Mouse (Mus musculus): Measurements from ENCODE around the gene Zfp518b. TPM values are rescaled to one million over a fixed set of nuclear protein-coding genes. Genes with fewer than 3 reads are reported as not detected.

Zfp518b gene
- total and polyA plus RNA-seq, 2 experiments from 2014 or later: 4.0 to 10.2 TPM

- Histone ChIP-seq H3K4me1 (ENCODE audit: control insufficient read depth, insufficient read depth) (no peaks in the 10 kb centered on the region), H3K9ac (replicated peaks; ENCODE audit: low read depth, low read length) (no peak overlapping the region), H3K9me3 (replicated peaks; ENCODE audit: control insufficient read depth, low read length) (no peaks in the 10 kb centered on the region), H3K4me2 (ENCODE audit: low read depth, low read length) (no peak overlapping the region), H3K4me3 (ENCODE audit: low read depth, low read length) (no peak overlapping the region), H3K36me3 (replicated peaks; ENCODE audit: control insufficient read depth, insufficient read depth, low read length) (no peaks in the 10 kb centered on the region), H3K27me3 (ENCODE audit: control insufficient read depth, insufficient read depth, low read length) (no peaks in the 10 kb centered on the region), H3K27ac (ENCODE audit: low read depth) (no peak overlapping the region)
- 13% methylated on average over 2 of the region's 2 CpGs for WGBS
- ATAC-seq (ENCODE audit: insufficient read depth, low read depth) (no peak), DNase-seq (ENCODE audit: low spot score) (no peak)
- TF ChIP-seq EP300 (IDR thresholded peaks at IDR 0.05; ENCODE audit: low read depth) (no peak), CTCF (IDR thresholded peaks at IDR 0.05; ENCODE audit: low read depth) (no peak)
Measured at GRCm38 (mm10) chr5:38628023-38628422, 56.6 kb downstream of the Zfp518b start.

DNA sequence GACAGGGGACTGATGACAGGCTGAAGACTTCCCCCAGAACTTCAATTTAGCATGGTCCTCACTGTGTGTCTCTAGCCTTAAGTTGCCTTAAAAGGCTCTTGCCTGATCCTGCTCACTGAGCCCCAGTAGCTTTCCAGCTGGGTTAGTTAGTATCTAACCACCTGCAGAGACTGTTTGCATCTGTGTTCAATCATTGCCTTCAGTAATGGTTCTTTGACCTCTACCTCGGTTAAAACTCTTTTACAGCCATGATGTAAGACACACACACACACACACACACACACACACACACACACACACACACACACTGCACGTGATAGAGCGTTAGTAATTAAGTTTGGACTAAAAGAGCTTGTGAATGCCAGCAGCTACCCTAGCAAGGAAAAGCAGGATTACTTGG, 57.7 kb downstream of the Zfp518b start:
- Histone ChIP-seq H3K4me1 (ENCODE audit: control insufficient read depth, insufficient read depth) (no peaks in the 10 kb centered on the region), H3K27me3 (ENCODE audit: control insufficient read depth, insufficient read depth, low read length) (no peaks in the 10 kb centered on the region), H3K27ac (ENCODE audit: low read depth) (no peak overlapping the region), H3K4me3 (ENCODE audit: low read depth, low read length) (no peak overlapping the region), H3K36me3 (replicated peaks; ENCODE audit: control insufficient read depth, insufficient read depth, low read length) (no peaks in the 10 kb centered on the region), H3K4me2 (ENCODE audit: low read depth, low read length) (no peak overlapping the region), H3K9ac (replicated peaks; ENCODE audit: low read depth, low read length) (no peak overlapping the region), H3K9me3 (replicated peaks; ENCODE audit: control insufficient read depth, low read length) (no peaks in the 10 kb centered on the region)
- 59% methylated on average over 3 of the region's 3 CpGs for WGBS
- ATAC-seq (ENCODE audit: insufficient read depth, low read depth) (no peak), DNase-seq (ENCODE audit: low spot score) (no peak)
- TF ChIP-seq EP300 (IDR thresholded peaks at IDR 0.05; ENCODE audit: low read depth): no peak

GRCm38 (mm10) chr5:38620783-38621182, 63.8 kb downstream of the Zfp518b start:
- Histone ChIP-seq H3K9me3 (replicated peaks; ENCODE audit: control insufficient read depth, low read length) (no peaks in the 10 kb centered on the region), H3K9ac (replicated peaks; ENCODE audit: low read depth, low read length) (no peak overlapping the region), H3K36me3 (replicated peaks; ENCODE audit: control insufficient read depth, insufficient read depth, low read length) (no peaks in the 10 kb centered on the region), H3K4me3 (ENCODE audit: low read depth, low read length) (no peak overlapping the region), H3K27me3 (ENCODE audit: control insufficient read depth, insufficient read depth, low read length) (no peaks in the 10 kb centered on the region), H3K4me1 (ENCODE audit: control insufficient read depth, insufficient read depth) (no peaks in the 10 kb centered on the region), H3K27ac (ENCODE audit: low read depth) (no peak overlapping the region), H3K4me2 (ENCODE audit: low read depth, low read length) (no peak overlapping the region)
- TF ChIP-seq EP300 (IDR thresholded peaks at IDR 0.05; ENCODE audit: low read depth): no peak
- peak; percentile 53 for TF ChIP-seq CTCF (IDR thresholded peaks at IDR 0.05; ENCODE audit: low read depth)
- ATAC-seq (ENCODE audit: insufficient read depth, low read depth): no peak
- 10% methylated on average over 5 of the region's 5 CpGs for whole genome bisulfite sequencing
- peak; percentile 17 for DNase-seq (ENCODE audit: low spot score)

- no peak for DNase-seq (ENCODE audit: low spot score)
- no peak overlapping the region for H3K4me2 ChIP-seq (ENCODE audit: low read depth, low read length)
- WGBS: 44% methylated on average over 3 of the region's 3 CpGs
- H3K9ac ChIP-seq (replicated peaks; ENCODE audit: low read depth, low read length): no peak overlapping the region
- no peaks in the 10 kb centered on the region for H3K27me3 ChIP-seq (ENCODE audit: control insufficient read depth, insufficient read depth, low read length)
- no peak overlapping the region for H3K4me3 ChIP-seq (ENCODE audit: low read depth, low read length)
- no peak for ATAC-seq (ENCODE audit: insufficient read depth, low read depth)
- no peak overlapping the region for H3K27ac ChIP-seq (ENCODE audit: low read depth)
- no peaks in the 10 kb centered on the region for H3K4me1 ChIP-seq (ENCODE audit: control insufficient read depth, insufficient read depth)
- no peaks in the 10 kb centered on the region for H3K36me3 ChIP-seq (replicated peaks; ENCODE audit: control insufficient read depth, insufficient read depth, low read length)
- H3K9me3 ChIP-seq (replicated peaks; ENCODE audit: control insufficient read depth, low read length): no peaks in the 10 kb centered on the region
- TF ChIP-seq EP300 (IDR thresholded peaks at IDR 0.05; ENCODE audit: low read depth) (no peak), CTCF (IDR thresholded peaks at IDR 0.05; ENCODE audit: low read depth) (no peak)
Measured at GRCm38 (mm10) chr5:38618908-38619307, 65.7 kb downstream of the Zfp518b start.

Other genes with a start within 250 kb of the Zfp518b start
- 0.23 and 4.3 TPM in 2 replicates for gene Slc2a9, start 181.7 kb downstream of the Zfp518b start, total RNA-seq (2014; rRNA removed; ENCODE audit: low replicate concordance)
- 0.61 and 0.74 TPM in 2 replicates for gene Slc2a9, start 181.7 kb downstream of the Zfp518b start, polyA plus RNA-seq (2015; fragmentation: Nextera tagmentation; extraction: Ambion mirVana)
- 306 and 324 TPM in 2 replicates for gene Wdr1, start 121.6 kb downstream of the Zfp518b start, total RNA-seq (2014; rRNA removed; ENCODE audit: low replicate concordance)
- 145 and 171 TPM in 2 replicates for gene Wdr1, start 121.6 kb downstream of the Zfp518b start, polyA plus RNA-seq (2015; fragmentation: Nextera tagmentation; extraction: Ambion mirVana)
- gene Clnk, start 192.0 kb upstream of the Zfp518b start, total RNA-seq (2014; rRNA removed; ENCODE audit: low replicate concordance): not detected in 2 replicates
- not detected in 2 replicates for gene Clnk, start 192.0 kb upstream of the Zfp518b start, polyA plus RNA-seq (2015; fragmentation: Nextera tagmentation; extraction: Ambion mirVana)